Mouse (Mus musculus) central nervous system, embryonic 18 days (tissue): ENCODE data around the gene Cep128. TPM values are rescaled to one million over a fixed set of nuclear protein-coding genes. Genes with fewer than 3 reads are reported as not detected.

Experiments used
- polyA plus RNA-seq: library from polyadenylated mRNA; depleted of rRNA; stranded (reverse); fragments of >200 nt; gene quantifications from 2 replicates; pipeline ENCODE4 v1.2.3, GENCODE M21; 2012; rRNA removed

The Cep128 gene
- polyA plus RNA-seq, result 3.7 TPM in 2 replicates

DNA sequence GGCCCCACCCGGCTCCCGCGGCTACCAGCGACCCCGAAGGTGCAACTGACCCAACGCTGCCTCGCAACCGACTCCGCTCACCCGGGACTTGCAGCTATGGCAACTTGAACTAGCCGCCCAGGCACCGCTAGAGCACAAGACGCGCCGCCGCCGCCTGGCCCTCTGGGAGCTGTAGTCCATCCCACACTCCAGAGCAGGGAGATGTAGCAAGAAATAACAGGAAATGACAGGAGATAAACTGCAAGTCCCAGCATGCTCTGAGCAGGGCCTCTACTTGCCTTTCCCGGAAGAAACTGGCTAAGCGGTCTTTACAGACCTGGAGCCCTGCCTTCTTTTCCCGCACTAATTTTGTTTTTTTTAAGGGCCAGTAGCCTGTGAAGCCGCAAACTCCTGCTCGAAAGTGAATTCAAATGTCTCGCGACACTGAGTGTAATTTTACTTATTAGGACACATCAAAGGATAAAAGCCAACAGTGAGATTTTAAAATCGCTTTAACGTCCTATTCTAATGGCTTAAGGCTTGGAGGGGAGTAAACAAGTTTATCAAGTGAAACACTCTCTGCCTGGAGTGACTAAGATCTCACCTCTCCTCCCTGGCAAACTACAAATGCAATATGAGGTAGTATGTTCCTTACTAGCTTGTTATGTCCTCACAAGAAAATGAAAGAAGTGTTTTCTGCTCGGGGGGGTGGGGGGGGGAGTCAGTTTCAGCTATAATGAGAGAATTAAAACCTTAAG lies at the start of gene Cep128, which contains the start of gene Tshr:
Gene Cep128 (minus strand): TSS at position 129 of the 737 bp plus-strand sequence.
Gene Tshr (plus strand): TSS at position 283 of the 737 bp plus-strand sequence.

Other genes starting within 250 kb of the Cep128 start
- 0.70 and 1.0 TPM in 2 replicates for gene Tshr, start 154 bp upstream of the Cep128 start, polyA plus RNA-seq
- 25.1 and 26.6 TPM in 2 replicates for gene Gtf2a1, start 206.1 kb upstream of the Cep128 start, polyA plus RNA-seq